Mouse (Mus musculus) intestine, embryonic 16.5 days (tissue): ENCODE data around the gene Pitx1. TPM values are rescaled to one million over a fixed set of nuclear protein-coding genes. Genes with fewer than 3 reads are reported as not detected.

ENCODE experiments used
- ATAC-seq: fragments of 200-750 bp; cut with Nextera tagmentation; 2 replicates; pipeline ENCODE4 v1.8.0; 2017; ENCODE audit warnings: moderate TSS enrichment, moderate library complexity
- H3K27ac ChIP-seq: fragments of 300-500 bp; sonication (generic); 2 replicates; pipeline ENCODE4 v1.5.1; 2014; ENCODE audit warnings: mild to moderate bottlenecking, low read length
- H3K27me3 ChIP-seq: fragments of 300-500 bp; sonication (generic); replicated peaks from 2 replicates; pipeline ENCODE4 v1.6.1; 2014; ENCODE audit warnings: low read length, control low read depth, mixed read lengths; ENCODE audit not compliant: control insufficient read depth, insufficient read depth
- H3K36me3 ChIP-seq: fragments of 300-500 bp; sonication (generic); 2 replicates; pipeline ENCODE4 v1.6.1; 2014; ENCODE audit warnings: low read length, control low read depth; ENCODE audit not compliant: control insufficient read depth, insufficient read depth
- H3K4me1 ChIP-seq: fragments of 300-500 bp; sonication (generic); 2 replicates; pipeline ENCODE4 v1.6.1; 2014; ENCODE audit warnings: low read length, control low read depth, mixed read lengths; ENCODE audit not compliant: control insufficient read depth, insufficient read depth
- H3K4me2 ChIP-seq: fragments of 300-500 bp; sonication (generic); 2 replicates; pipeline ENCODE4 v1.6.1; 2014; ENCODE audit warnings: low read depth, low read length, control low read depth
- H3K4me3 ChIP-seq: fragments of 300-500 bp; sonication (generic); 2 replicates; pipeline ENCODE4 v1.5.1; 2014; ENCODE audit warnings: mild to moderate bottlenecking, low read length
- H3K9ac ChIP-seq: fragments of 300-500 bp; sonication (generic); 2 replicates; pipeline ENCODE4 v1.6.1; 2014; ENCODE audit warnings: low read depth, low read length
- H3K9me3 ChIP-seq: fragments of 300-500 bp; sonication (generic); 2 replicates; pipeline ENCODE4 v1.6.1; 2016; ENCODE audit warnings: low read length, control low read depth; ENCODE audit not compliant: control insufficient read depth
- WGBS: fragments of 180-500 bp; shearing (Covaris S2); extraction: QIAGEN DNeasy Blood & Tissue Kit; methylation state at CpG from one replicate; pipeline ENCODE4 v1.1.7; 2014; 5-methylcytosine and 5-hydroxymethylcytosine counted together
- polyA plus RNA-seq: library from polyadenylated mRNA; unstranded; fragments of >200 nt; fragmentation: Nextera tagmentation; extraction: Ambion mirVana; gene quantifications from 2 replicates; pipeline ENCODE4 v1.2.1, GENCODE M21; 2015

Gene Pitx1
- 9.0 and 9.1 TPM in 2 replicates for polyA plus RNA-seq

DNA sequence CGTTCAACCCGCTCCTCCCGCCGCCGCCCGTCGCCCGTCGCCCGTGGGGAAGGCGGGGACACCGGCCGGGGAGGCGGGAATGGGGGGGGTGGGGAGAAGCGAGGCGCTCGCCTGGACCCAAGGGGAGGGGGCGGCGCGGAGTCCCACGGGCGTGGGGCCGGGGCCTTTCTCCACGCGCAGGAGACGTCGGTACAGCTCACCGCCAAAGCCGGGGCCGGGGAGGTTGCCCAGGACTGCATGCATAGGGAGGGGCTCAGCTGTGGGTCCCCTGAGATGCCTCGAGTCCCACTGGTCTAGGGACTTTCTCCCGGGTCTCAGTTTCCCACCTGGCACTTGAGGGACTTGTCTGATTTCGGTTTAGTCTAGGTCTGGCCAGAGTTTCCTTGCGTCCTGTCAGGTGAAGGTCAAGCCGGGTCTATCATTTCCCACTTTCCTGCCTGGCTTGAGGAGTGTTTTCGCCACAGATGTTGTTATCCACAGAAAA lies at the start of gene Pitx1:
TSS of gene Pitx1 (minus strand) at position 51 of the 484 bp plus-strand sequence.
- peaks cover 83% of the 10 kb centered on the region for H3K27me3 ChIP-seq
- no peak for ATAC-seq

DNA sequence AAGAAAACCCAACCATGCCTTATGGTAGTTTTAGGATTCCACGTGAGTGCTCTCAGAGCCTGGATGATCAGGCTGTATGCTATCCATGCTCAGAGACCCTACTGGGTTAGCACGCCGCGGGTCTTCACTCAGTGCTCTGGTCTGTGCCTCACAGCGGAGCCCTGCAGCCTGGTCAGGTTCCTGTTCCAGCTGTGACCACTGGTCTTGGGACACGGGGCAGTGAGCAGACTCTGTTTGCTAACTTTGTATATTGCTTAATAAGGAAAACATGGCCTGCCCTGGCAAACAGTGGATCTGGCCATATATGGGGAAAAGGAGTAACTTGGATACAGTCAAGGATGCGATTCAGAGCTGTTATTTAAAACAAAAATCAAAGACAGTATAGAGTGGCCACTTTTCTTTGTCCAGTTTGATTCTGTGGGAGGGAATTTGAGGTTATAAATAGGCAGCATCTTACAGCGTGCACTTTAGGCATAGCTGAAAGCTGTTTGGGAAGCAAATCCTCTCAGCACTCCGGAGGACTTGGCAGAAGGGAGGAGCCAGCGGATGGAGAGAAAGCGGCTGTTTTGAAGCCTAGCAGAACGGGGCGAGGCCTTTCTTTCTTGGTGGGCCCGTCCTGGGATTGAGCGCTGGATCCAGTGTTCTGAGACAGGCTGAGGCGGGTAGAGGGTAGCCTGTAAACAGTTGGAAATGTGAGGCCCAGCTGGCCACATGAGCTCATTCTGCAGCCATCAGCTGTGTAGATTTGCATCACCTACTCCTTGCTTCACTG lies 45.6 kb upstream of the Pitx1 start:
- Histone ChIP-seq H3K4me3 (no peak overlapping the region), H3K27ac (peak overlapping the region; percentile 55), H3K27me3 (0 out of 2 replicates have a peak, but pooled peaks cover 2% of the 10 kb centered on the region), H3K9me3 (no peaks in the 10 kb centered on the region), H3K4me2 (no peak overlapping the region), H3K9ac (no peak overlapping the region), H3K36me3 (no peaks in the 10 kb centered on the region), H3K4me1 (peaks cover 16% of the 10 kb centered on the region)
- 52% methylated on average over 16 of the region's 16 CpGs for WGBS
- peak; percentile 43; the same call in 1 of the 2 replicates for ATAC-seq

More for the DNA sequence above, at the start of gene Pitx1:
- 4% methylated on average over 33 of the region's 36 CpGs for WGBS
- H3K9me3 ChIP-seq = no peaks in the 10 kb centered on the region
- no peak within 1 kb of the TSS for H3K27ac ChIP-seq
- H3K9ac ChIP-seq = peak within 1 kb of the TSS; percentile 50
- peaks cover 12% of the 10 kb centered on the region for H3K4me1 ChIP-seq
- H3K4me2 ChIP-seq = peak within 1 kb of the TSS; percentile 66
- peak within 1 kb of the TSS; percentile 38 for H3K4me3 ChIP-seq
- H3K36me3 ChIP-seq = no peaks in the 10 kb centered on the region

DNA sequence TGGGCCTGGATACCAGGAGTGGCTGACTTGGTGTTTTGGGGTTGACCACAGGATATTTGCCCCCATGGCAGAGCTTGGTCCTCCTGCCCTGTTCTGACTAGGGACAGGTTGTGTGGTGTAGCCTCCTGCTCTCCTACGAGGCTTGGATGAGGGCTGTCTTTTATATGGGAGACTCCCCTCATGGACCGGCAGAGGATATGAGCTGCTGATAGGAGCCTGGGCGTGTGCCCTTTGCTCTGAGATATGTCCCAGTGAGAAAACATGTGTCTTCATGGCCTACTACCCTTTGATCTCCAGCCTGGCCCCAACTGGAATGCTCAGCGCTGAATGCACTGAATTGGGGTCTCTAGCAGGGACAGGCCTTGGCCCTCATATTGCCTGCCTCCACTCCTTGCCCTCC lies 42.4 kb upstream of the Pitx1 start:
- Histone ChIP-seq H3K9me3 (no peaks in the 10 kb centered on the region), H3K36me3 (no peaks in the 10 kb centered on the region), H3K27ac (no peak overlapping the region), H3K27me3 (0 out of 2 replicates have a peak, but pooled peaks cover 2% of the 10 kb centered on the region), H3K9ac (peak overlapping the region; percentile 4; the same call in 1 of the 2 replicates), H3K4me3 (no peak overlapping the region), H3K4me1 (peaks cover 16% of the 10 kb centered on the region), H3K4me2 (no peak overlapping the region)
- WGBS = 65% methylated on average over 4 of the region's 4 CpGs
- peak; percentile 61 for ATAC-seq

DNA sequence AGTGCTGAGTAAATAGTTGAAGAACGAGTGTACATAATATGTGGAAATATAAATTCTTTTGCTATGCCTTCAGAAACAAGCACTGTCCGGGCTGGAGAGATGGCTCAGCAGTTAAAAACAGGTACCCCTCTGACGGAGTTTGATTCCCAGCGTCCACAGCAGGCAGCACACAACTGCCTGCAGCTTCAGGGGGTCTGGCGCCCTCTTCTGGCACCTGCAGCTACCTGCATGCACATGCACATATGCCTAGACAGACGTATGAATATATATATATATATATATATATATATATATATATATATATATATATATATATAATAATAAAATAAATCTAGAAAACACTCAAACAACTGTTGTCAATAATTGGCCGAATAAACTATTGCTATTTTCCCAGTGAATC lies 35.4 kb upstream of the Pitx1 start:
- Histone ChIP-seq H3K4me1 (peaks cover 10% of the 10 kb centered on the region; the same call in 1 of the 2 replicates), H3K9me3 (no peaks in the 10 kb centered on the region), H3K9ac (no peak overlapping the region), H3K27ac (no peak overlapping the region), H3K27me3 (no peaks in the 10 kb centered on the region), H3K4me2 (no peak overlapping the region), H3K36me3 (no peaks in the 10 kb centered on the region), H3K4me3 (no peak overlapping the region)
- WGBS = 80% methylated on average over 7 of the region's 7 CpGs
- no peak for ATAC-seq

DNA sequence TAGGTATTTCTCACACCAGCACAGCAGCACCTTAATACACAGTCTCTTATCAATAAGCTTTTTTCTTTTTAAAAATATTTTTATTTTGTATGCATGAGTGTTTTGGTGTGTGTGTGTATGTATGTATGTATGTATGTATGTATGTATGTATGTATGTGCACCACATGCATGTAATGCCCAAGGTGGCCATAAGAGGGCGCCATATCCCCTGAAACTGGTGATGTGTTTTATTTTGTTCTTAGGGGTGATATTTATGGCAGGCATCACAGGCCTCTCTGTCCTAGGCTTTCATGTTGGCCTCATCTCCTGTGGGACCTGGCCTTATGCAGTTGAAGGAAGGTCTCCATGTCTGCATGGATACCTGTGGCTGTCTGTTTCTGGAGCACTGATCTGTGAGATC lies 34.0 kb upstream of the Pitx1 start:
- H3K4me3 ChIP-seq = no peak overlapping the region
- H3K4me2 ChIP-seq = no peak overlapping the region
- no peak for ATAC-seq
- peaks cover 10% of the 10 kb centered on the region; the same call in 1 of the 2 replicates for H3K4me1 ChIP-seq
- H3K9ac ChIP-seq = no peak overlapping the region
- no peaks in the 10 kb centered on the region for H3K36me3 ChIP-seq
- no peaks in the 10 kb centered on the region for H3K9me3 ChIP-seq
- 64% methylated on average over 1 of the region's 1 CpGs for WGBS
- H3K27me3 ChIP-seq = no peaks in the 10 kb centered on the region
- no peak overlapping the region for H3K27ac ChIP-seq

DNA sequence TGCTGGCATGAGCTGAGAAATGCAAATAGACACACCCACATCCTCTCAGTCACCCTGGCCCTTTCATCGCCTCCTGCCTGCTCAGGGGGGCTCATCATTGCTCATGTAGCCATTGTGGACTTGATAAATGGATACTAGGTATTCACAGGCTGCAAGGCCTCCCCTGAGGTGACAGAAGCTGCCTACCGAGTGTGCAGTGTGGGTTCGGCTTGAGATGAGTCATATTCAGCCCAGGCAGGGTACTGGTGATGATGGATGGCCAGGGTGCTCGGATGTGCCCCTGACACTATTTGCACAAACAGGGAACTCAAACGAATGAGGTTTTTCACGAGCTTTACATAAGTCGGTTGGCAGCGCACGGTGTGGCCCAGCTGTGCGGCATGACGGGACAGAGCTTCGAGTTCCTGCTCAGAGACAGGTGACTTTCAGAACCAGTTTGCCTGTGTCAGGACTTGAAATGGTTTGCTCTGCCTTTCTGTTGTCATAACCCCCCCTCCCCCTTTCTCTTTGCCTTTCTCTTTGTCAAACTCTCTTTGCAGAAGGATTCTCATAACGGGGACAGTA lies 31.6 kb upstream of the Pitx1 start:
- H3K9ac ChIP-seq = no peak overlapping the region
- no peaks in the 10 kb centered on the region for H3K27me3 ChIP-seq
- H3K9me3 ChIP-seq = no peaks in the 10 kb centered on the region
- peaks cover 10% of the 10 kb centered on the region; the same call in 1 of the 2 replicates for H3K4me1 ChIP-seq
- WGBS = 44% methylated on average over 13 of the region's 13 CpGs
- no peak overlapping the region for H3K4me2 ChIP-seq
- H3K4me3 ChIP-seq = no peak overlapping the region
- ATAC-seq = no peak
- H3K27ac ChIP-seq = no peak overlapping the region
- no peaks in the 10 kb centered on the region for H3K36me3 ChIP-seq

DNA sequence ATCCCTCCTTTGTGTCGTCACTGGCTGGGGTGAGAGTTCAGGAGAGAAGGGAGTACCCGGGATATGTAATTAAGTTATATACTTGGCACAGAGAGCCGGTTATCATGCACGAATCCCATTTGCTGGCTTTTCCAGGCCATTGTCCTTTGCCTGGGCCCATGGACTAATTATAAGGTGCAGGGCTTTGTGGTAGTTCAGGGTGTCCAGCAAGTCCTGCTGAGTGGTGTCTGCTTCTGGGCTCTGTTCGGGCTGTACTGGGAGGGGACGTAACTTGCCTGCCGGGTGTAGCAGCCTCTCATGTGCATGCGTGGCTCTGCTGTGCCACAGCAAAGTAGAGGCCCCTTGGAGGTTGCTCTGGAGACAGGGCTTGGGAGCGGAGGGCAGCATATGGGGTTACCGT lies 24.5 kb upstream of the Pitx1 start:
- Histone ChIP-seq H3K36me3 (no peaks in the 10 kb centered on the region), H3K9ac (no peak overlapping the region), H3K27ac (no peak overlapping the region), H3K4me3 (no peak overlapping the region), H3K27me3 (no peaks in the 10 kb centered on the region), H3K9me3 (no peaks in the 10 kb centered on the region), H3K4me1 (no peaks in the 10 kb centered on the region), H3K4me2 (no peak overlapping the region)
- 67% methylated on average over 10 of the region's 10 CpGs for WGBS
- peak; percentile 53 for ATAC-seq

DNA sequence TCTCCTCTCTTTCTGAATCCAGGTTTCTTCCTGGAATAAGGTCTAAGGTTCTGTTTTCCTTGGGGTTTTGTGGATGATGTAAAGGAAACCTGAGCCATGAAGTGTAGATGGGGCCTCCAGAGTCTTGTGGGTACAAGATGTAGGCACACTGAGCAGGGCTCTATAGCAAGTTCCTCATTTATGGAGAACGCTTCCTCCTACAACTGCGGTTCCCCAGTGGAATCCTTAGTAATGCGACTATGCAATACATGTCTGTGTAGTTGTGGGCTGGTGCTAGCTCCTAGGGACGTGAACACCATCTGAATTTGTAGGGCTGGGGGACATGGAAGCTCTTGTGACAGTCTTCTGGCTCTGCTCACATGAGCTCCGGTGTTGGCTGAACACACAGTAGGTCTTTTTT lies 22.5 kb upstream of the Pitx1 start:
- no peaks in the 10 kb centered on the region for H3K36me3 ChIP-seq
- H3K9me3 ChIP-seq = no peaks in the 10 kb centered on the region
- no peaks in the 10 kb centered on the region for H3K4me1 ChIP-seq
- no peak overlapping the region for H3K27ac ChIP-seq
- no peak overlapping the region for H3K4me2 ChIP-seq
- no peak for ATAC-seq
- no peak overlapping the region for H3K4me3 ChIP-seq
- 90% methylated on average over 5 of the region's 5 CpGs for WGBS
- H3K9ac ChIP-seq = no peak overlapping the region
- no peaks in the 10 kb centered on the region for H3K27me3 ChIP-seq

DNA sequence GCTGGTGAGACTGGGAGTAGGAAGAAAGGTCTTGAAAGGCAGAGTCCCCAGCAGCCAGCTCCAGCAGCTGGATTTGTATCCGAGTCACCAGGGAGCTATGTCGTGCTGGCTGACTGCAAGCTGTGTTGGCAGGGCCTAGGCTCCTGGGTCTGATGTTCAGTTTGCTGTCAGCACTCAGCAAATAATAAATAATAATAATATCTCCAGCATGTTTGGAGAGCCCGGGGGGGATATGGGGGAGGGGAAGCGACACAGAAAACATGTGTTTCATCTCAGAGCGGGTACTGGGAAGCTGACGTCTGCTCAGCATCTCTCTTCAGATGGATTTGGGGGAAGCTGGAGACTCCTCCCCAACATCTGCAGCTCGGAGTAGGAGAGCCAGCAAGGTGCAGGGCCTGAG lies 19.8 kb upstream of the Pitx1 start:
- H3K9me3 ChIP-seq = no peaks in the 10 kb centered on the region
- ATAC-seq = 0 out of 2 replicates have a peak, but pooled peaks have one; percentile 28
- no peaks in the 10 kb centered on the region for H3K36me3 ChIP-seq
- H3K4me3 ChIP-seq = no peak overlapping the region
- WGBS = 53% methylated on average over 7 of the region's 7 CpGs
- no peaks in the 10 kb centered on the region for H3K27me3 ChIP-seq
- no peak overlapping the region for H3K27ac ChIP-seq
- H3K4me2 ChIP-seq = no peak overlapping the region
- no peak overlapping the region for H3K9ac ChIP-seq
- H3K4me1 ChIP-seq = no peaks in the 10 kb centered on the region
